Mouse (Mus musculus) liver, embryonic 14.5 days (tissue): Measurements from ENCODE around the gene Copg1.

Experiments used
- CTCF ChIP-seq: IDR thresholded peaks from 2 replicates; pipeline ENCODE4 v1.5.1; 2016; ENCODE audit warnings: antibody characterized with exemption, low read depth, control low read depth
- EP300 ChIP-seq: IDR thresholded peaks from 2 replicates; pipeline ENCODE4 v1.6.1; 2016; ENCODE audit warnings: antibody characterized with exemption, low read depth

- TF ChIP-seq CTCF (no peak), EP300 (no peak)
These were observed 18.6 kb upstream of the Copg1 start for GRCm38 (mm10) chr6:87868871-87869506.
